Mouse (Mus musculus) c-Kit-positive CD71-negative TER-119-negative erythroid progenitor cells, embryonic 14.5 days (primary cell): ENCODE data around the gene Phf21a.

Source experiments
- DNase-seq: peaks from one replicate; pipeline ENCODE4 v3.0.0-alpha.2; 2013; ENCODE audit warnings: low read depth

Gene Phf21a

DNA sequence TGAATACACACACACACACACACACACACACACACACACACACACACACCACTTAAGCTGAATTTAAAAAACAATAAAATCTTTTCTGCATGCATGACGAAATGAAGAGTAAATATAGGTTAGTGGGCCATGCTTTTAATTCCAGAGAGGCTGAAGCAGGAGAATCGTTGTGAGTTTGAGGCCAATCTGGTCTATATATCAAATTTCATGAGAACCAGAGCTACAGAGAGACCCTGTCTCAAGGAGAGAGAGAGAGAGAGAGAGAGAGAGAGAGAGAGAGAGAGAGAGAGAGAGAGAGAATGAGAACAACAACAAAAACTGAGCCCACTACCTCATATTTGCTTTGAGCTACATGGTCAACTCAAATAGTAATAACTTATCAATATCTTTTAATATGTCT, at the start of gene Phf21a:
Gene Phf21a, plus strand, starts transcription at position 301 of the 400 bp plus-strand sequence.
- DNase-seq: no peak

- no peak for DNase-seq
These were observed 49.6 kb upstream of the Phf21a start for GRCm38 (mm10) chr2:92043285-92043684.

GRCm38 (mm10) chr2:92047601-92048000, 45.3 kb upstream of the Phf21a start:
- DNase-seq: no peak

DNA sequence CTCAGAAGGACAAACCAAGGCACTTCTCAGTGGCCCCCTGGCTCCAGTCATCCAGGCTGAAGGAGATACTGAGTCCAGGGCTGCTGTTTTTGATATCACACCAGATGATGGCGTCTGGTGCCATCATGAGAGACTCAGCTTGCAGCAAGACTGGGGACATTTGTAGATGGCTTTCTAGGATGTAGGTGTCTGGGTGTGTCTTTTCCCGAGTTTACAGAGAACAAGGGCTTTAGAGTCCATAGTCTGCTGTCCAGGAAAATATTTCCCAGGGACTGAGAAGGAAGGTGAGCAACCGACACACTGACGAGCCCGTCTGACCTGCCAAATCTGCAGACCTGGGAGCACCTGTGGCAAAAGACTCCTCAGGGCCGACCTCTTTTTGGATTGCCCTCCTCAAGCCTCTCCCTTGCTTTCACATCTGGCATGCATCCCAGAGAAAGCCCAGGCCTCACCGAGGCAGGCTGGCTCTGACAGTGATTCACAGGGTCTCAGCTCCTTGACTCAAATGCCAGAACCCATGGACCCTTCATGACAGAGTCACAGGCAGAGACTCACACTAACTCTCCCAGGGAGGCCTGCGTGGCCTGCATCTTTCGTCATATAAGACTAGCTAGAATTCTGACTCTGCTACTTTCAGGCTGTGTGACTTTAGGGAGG, 44.8 kb upstream of the Phf21a start:
- no peak for DNase-seq

DNA sequence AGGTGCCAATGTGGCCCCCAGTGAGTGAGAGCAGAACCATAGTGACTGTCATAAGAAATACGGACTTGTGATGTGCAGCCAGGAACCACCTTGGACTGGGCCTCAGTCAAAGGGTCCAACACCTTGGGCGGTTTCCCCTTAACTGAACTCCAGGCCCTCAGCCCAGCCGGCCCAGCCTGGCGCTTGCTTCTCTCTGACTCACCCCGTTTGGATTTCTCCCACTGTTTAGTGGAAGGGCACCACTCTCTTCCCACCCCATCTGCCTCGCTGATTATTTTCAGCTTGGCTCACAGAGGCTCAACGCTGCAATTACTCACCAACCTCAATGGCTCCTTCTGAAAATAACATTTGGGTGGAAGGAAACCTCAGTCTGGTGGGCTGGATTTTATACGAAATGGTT, 40.7 kb upstream of the Phf21a start:
- DNase-seq: no peak

- DNase-seq: no peak
These were observed 40.2 kb upstream of the Phf21a start for GRCm38 (mm10) chr2:92052754-92053153.

DNA sequence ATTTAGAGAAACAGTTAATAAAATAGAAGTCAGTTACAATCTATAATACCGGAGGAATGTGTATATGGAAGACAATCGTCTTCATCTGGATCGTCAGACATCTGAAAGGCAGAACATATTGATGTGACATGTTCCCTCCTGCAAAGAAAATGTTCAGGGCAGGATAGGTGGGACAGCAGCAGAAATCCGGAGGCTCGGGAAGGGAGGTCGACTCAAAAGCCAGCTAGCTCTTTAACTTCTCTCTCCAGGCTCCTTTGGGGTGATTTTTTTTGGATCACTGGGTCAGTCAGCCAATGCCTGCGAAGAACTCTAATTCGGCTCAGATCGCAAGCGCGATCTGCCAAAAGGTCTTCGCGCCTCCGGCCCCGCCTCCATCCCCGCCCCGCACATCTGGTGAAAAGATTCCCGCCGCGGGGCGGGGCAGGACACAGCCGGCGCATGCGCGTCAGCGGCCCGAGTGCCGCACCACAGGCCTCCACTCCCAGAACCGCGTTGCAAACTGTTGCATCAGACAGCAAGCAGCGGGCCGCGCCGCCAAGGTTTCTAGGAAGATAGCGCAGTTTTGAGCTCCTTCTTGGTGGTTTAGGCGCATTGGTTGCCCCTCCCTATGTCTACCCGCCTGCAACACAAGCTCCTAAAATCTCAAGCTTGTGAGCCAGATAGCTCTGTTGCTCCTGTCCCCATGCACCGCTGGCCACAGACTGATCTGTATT, 37.7 kb upstream of the Phf21a start:
- peak; percentile 86 for DNase-seq

DNA sequence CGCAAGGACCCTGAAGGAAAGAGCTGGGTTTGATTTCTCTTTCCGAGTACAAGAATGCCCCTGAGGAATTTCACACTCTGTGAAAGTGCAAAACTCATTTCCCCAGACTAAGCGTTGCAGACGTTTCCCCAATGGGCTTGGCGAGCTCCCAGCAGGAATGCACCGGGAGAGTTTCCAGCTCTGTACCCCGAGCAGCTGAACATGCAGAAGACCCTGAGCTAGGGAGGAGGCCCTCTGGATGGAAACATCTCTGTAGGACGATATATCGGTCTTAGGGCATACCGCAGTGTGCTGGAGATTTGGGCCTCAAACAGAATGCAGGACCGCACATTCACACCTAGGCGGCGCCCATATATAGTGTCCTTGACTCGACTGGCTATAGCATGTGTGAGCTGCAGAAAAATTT, 37.1 kb upstream of the Phf21a start:
- peak; percentile 53 for DNase-seq

- no peak for DNase-seq
These were observed 36.2 kb upstream of the Phf21a start for GRCm38 (mm10) chr2:92056760-92057159.

DNA sequence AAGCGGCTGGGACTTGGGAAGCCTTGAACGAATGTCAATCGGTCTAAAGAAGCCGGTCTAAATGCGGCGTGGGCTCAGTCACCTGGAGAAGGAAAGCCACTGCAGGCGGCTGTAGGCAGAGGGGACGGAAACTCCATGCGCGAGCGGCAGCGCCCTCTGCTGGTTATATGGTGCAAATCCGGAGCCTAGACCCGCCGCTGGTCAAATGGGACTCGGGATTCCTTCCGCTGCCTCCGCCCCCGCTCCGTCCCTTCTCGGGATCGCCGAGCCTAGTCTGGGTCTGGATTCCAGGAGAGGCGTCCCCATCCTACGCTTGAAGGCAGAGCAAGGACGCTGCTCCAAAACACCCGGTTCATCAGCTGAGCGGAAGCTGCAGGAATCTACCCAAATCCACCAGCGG, 34.4 kb upstream of the Phf21a start:
- peak; percentile 70 for DNase-seq

GRCm38 (mm10) chr2:92058936-92059335, 34.0 kb upstream of the Phf21a start:
- no peak for DNase-seq

DNA sequence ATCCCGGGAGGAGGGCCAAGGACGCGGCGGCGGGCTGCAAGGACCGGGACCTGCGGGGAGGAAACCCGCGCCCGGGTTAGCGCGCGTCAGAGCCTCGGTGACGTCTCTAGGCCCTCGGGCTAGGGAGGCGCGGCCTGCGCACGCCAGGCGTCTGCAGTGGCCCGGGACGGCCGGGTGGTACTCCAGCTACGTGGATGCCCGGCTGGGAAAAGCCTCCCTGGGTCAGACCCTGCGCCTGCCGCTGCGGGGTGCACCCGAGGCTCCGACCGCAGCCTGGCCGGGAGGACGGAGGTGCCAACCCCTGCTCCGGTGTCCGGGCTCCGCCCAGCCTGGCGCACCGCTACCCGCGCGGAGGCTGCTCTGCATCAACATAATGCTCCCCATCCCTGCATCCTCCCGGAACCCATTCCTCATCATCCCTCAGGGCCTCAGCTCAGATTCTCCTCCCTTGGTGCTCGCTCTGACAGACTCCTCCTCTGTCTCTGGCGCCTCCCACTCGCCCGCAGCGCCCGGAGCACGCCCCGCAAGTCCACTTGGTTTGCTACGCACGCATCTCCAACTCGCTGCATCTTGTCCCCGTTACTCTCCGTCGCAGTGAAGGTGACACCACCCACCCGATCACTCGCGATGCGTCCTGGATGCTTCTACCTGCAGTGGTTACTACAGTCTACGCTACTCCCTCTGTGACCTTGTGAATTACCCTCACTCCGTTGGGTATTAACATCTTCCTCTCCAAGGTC, 33.3 kb upstream of the Phf21a start:
- no peak for DNase-seq

DNA sequence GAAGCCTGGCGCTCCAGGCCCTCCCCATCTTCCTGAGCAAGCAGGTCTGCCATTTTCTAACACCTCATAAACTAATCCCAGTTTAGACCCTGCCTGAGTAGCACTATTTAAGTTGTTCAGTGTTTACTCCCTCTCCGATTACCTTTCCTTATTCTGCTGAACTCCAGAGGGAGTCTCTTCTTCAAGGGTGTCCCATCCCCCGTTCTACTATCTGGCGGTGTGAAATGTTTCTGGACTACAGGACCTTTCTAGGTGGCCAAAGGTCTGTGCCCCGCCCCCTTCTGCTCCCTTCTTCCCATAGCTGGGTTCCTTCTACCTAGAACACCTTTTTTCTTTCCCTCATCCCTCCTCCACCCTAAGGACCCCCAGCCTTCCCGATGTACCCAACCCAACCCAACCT, 32.6 kb upstream of the Phf21a start:
- DNase-seq: no peak

GRCm38 (mm10) chr2:92061337-92061736, 31.6 kb upstream of the Phf21a start:
- DNase-seq: no peak

- DNase-seq: no peak
These were observed 29.8 kb upstream of the Phf21a start for GRCm38 (mm10) chr2:92063106-92063505.

- DNase-seq: no peak
These were observed 27.5 kb upstream of the Phf21a start for GRCm38 (mm10) chr2:92065269-92065888.

GRCm38 (mm10) chr2:92065938-92066337, 27.0 kb upstream of the Phf21a start:
- DNase-seq: no peak

GRCm38 (mm10) chr2:92066899-92067298, 26.0 kb upstream of the Phf21a start:
- DNase-seq: no peak

- DNase-seq: no peak
These were observed 25.3 kb upstream of the Phf21a start for GRCm38 (mm10) chr2:92067600-92067999.

GRCm38 (mm10) chr2:92069630-92070029, 23.3 kb upstream of the Phf21a start:
- no peak for DNase-seq

DNA sequence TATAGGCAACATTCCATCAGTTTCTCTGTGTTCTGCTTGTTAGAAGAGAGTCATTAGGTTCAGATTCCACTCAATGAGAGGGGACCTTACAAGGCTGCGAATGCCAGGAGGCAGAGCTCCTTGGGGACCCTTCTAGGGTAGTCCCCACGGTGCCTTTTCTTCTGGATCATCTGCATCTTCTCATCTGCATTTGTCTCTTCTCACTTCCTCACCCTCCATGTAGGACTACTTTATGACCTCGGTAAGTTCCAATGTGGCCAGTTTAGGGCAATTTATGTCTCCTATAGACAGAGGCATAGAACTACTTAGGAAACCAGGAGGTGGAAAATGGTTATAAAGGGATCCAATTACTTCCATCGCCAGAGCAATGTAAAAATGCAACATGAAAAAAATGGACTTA, 21.8 kb upstream of the Phf21a start:
- DNase-seq: no peak

GRCm38 (mm10) chr2:92076086-92076692, 16.7 kb upstream of the Phf21a start:
- DNase-seq: no peak
